Comparison of ENCODE assay signal across 12 mouse cellular contexts in genomic region chr2:120158016-120158415, GRCm38 (mm10). TPM values are rescaled to one million over a fixed set of nuclear protein-coding genes. Genes with fewer than 3 reads are reported as not detected.
DNase-seq lines count a peak whose midpoint lies in the region; TF ChIP-seq lines count a peak whose summit lies in the region.
"Had no signal": no experiment of that assay in that cellular context is flagged by ENCODE, and none has a peak within 500 bp of the region (broad histone marks: within the 10 kb centered on the region; RNA-seq: fewer than 3 reads in every experiment).

No protein-coding gene starts in this region.

- H3K4me3 ChIP-seq in cerebellum, adult 2 months (replicated peaks; ENCODE audit: insufficient read depth, low read depth, low read length): no peak overlapping the region
- no peak overlapping the region for H3K4me3 ChIP-seq in lung, adult 2 months (replicated peaks; ENCODE audit: extremely low read depth, low read depth, low read length)
- no peak overlapping the region for H3K4me3 ChIP-seq in bone marrow macrophage, adult 2 months (ENCODE audit: insufficient read depth, low read length)
- H3K4me3 ChIP-seq in myocyte: no peak overlapping the region
- H3K4me3 ChIP-seq: forebrain, embryonic 15.5 days; heart, embryonic 13.5 days; left cerebral cortex, adult 2 months had no signal

- 58% methylated on average over 5 of the region's 5 CpGs for WGBS in cerebellum, adult 2 months
- 38% methylated on average over 5 of the region's 5 CpGs for WGBS in lung, adult 2 months

- H3ac ChIP-seq in myocyte (ENCODE audit: control insufficient read depth, insufficient read length): no peak overlapping the region

- TF ChIP-seq CTCF in cerebellum, adult 2 months (IDR thresholded peaks at IDR 0.05; ENCODE audit: borderline replicate concordance, insufficient read depth, low read depth, low read length): peak; percentile 14; the same call in 1 of the 2 replicates
- TF ChIP-seq CTCF in lung, adult 2 months (IDR thresholded peaks at IDR 0.05; ENCODE audit: insufficient read depth, low read length): peak; percentile 37
- no peak for TF ChIP-seq CTCF in bone marrow macrophage, adult 2 months (IDR thresholded peaks at IDR 0.05; ENCODE audit: low read depth, low read length)

- no peaks in the 10 kb centered on the region for H3K27me3 ChIP-seq in cerebellum, adult 2 months (ENCODE audit: control insufficient read depth, insufficient read depth, low read length)
- H3K27me3 ChIP-seq in myocyte (ENCODE audit: control insufficient read depth, insufficient read depth, insufficient read length): no peaks in the 10 kb centered on the region
- H3K27me3 ChIP-seq: heart, embryonic 13.5 days had no signal

- DNase-seq in cerebellum, adult 2 months: no peak
- DNase-seq in cerebellum, adult 11 months: no peak
- no peak for DNase-seq in lung, adult 2 months
- no peak for DNase-seq in lung, postnatal 10 days
- DNase-seq in cerebellum, postnatal 4 days (ENCODE audit: low spot score in 2 of 2): no peak
- DNase-seq in left cerebral cortex, postnatal 10 days (ENCODE audit: extremely low spot score in 1 of 2, low spot score in 2 of 2): no peak
- DNase-seq: kidney, adult 8-10 months had no signal

- H3K79me2 ChIP-seq in myocyte (ENCODE audit: control insufficient read depth, insufficient read depth): peaks cover 12% of the 10 kb centered on the region

- intact Hi-C loops in left cerebral cortex, postnatal 10 days (cut with DNase I): no loop called here

- H3K36me3 ChIP-seq in myocyte (ENCODE audit: control insufficient read depth, insufficient read depth): no peaks in the 10 kb centered on the region
- H3K36me3 ChIP-seq: forebrain, embryonic 15.5 days; heart, embryonic 13.5 days had no signal

- no peak for TF ChIP-seq POLR2A in cerebellum, adult 2 months (IDR thresholded peaks at IDR 0.05; ENCODE audit: borderline replicate concordance, insufficient read depth, low read length)
- TF ChIP-seq POLR2A in lung, adult 2 months (IDR thresholded peaks at IDR 0.05; ENCODE audit: borderline replicate concordance, extremely low read depth, low read depth, low read length): no peak
- TF ChIP-seq POLR2A in bone marrow macrophage, adult 2 months (IDR thresholded peaks at IDR 0.05; ENCODE audit: borderline replicate concordance, low read depth, low read length): no peak
- no peak for TF ChIP-seq POLR2A in myocyte (IDR thresholded peaks at IDR 0.05; ENCODE audit: insufficient read length, low read depth)

- no peak overlapping the region for H3K4me2 ChIP-seq in myocyte (ENCODE audit: low read depth)
- H3K4me2 ChIP-seq: forebrain, embryonic 15.5 days; heart, embryonic 13.5 days had no signal

- H3K27ac ChIP-seq in cerebellum, adult 2 months (ENCODE audit: insufficient read depth, low read length): no peak overlapping the region
- peak overlapping the region; percentile 96 for H3K27ac ChIP-seq in bone marrow macrophage, adult 2 months (ENCODE audit: insufficient read depth, low read depth, low read length)
- H3K27ac ChIP-seq: forebrain, embryonic 15.5 days; heart, embryonic 13.5 days; left cerebral cortex, adult 2 months had no signal

- no peaks in the 10 kb centered on the region; the same call in 1 of the 2 replicates for H3K4me1 ChIP-seq in cerebellum, adult 2 months (ENCODE audit: control insufficient read depth, insufficient read depth, low read length)
- peaks cover 4% of the 10 kb centered on the region for H3K4me1 ChIP-seq in lung, adult 2 months (ENCODE audit: control insufficient read depth, insufficient read depth, low read length)
- peaks cover 26% of the 10 kb centered on the region for H3K4me1 ChIP-seq in bone marrow macrophage, adult 2 months (ENCODE audit: control insufficient read depth, insufficient read depth, low read length)

TF ChIP-seq in myocyte, 11 proteins besides CTCF, POLR2A, EP300 and RAD21:
- TF ChIP-seq USF1 (IDR thresholded peaks at IDR 0.05; ENCODE audit: low read depth) (no peak), CEBPB (IDR thresholded peaks at IDR 0.05; ENCODE audit: insufficient read depth, poor library complexity, severe bottlenecking) (0 out of 2 replicates have a peak, but pooled peaks have one; percentile 18)

RNA-seq across cellular contexts. Expression of gene Ehd4, which starts 3.6 kb away (rescaled TPM):
- 13.2 and 14.3 TPM in 2 replicates for polyA plus RNA-seq in cerebellum, adult 2 months (2012; rRNA removed)
- 236 and 247 TPM in 2 replicates for polyA plus RNA-seq in lung, adult 2 months (2012; rRNA removed)
- polyA plus RNA-seq in bone marrow macrophage, adult 2 months (2012; ENCODE audit: insufficient read depth, insufficient read length, missing spikeins): 327 and 347 TPM in 2 replicates
- 101 TPM for polyA plus RNA-seq in myocyte (2012; fragmentation: generic; extraction: Trizol)
- 10 to 100 TPM in 1 of 2 experiments, 1 to 10 TPM in 1; 9.4 to 10.7 TPM for total RNA-seq in left cerebral cortex, postnatal 10 days (2021)
